Mouse (Mus musculus): ENCODE data around the gene Rai14.

The Rai14 gene

GRCm38 (mm10) chr15:10720671-10721070 is 6.2 kb upstream of the Rai14 start:
- no peak for DNase-seq (ENCODE audit: low spot score)

GRCm38 (mm10) chr15:10720188-10720587 is 5.8 kb upstream of the Rai14 start:
- DNase-seq (ENCODE audit: low spot score) = no peak

GRCm38 (mm10) chr15:10719511-10719910 is 5.1 kb upstream of the Rai14 start:
- DNase-seq (ENCODE audit: low spot score) = no peak

GRCm38 (mm10) chr15:10718763-10719162 is 4.3 kb upstream of the Rai14 start:
- no peak for DNase-seq (ENCODE audit: low spot score)

DNA sequence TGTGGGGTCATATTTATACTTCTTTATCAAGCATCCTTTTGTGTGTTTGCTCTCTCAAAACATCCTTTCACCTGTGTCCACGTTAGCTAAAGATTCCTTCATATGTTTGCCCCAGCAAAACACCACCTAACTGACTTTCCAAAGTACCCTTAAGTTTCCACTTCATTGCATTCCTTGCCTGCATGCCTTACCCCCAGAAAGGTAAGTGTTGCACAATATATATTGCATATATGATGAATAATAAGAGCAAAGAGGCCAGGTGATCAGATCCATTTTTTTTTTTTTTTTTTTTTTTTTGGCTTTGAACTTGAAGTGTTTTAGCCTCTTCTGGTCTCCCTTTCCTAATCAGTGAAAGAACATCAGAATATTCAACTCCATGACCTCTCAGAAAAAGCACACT is 2.9 kb upstream of the Rai14 start:
- no peak for DNase-seq (ENCODE audit: low spot score)

GRCm38 (mm10) chr15:10715966-10716365 is 1.5 kb upstream of the Rai14 start:
- no peak for DNase-seq (ENCODE audit: low spot score)

DNA sequence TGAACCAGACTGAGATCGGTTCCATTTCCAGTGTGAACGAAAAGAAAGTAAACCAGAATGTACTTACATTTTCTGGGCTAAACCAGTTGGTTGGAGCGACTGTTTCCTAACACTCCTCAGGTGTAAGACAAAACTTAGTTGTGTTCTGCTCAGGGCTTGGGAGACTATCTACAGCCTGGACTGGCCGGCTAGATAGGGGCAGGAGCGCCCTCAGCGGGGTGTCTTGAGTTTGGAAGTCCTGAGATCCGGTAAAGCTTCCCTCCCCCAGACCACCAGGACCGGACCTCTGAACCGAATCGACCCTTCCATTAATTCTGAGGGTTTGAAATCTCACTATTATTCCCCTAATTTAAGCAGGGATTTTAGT is 698 bp upstream of the Rai14 start:
- DNase-seq (ENCODE audit: low spot score) = no peak

GRCm38 (mm10) chr15:10713626-10714316 is 653 bp downstream of the Rai14 start:
- DNase-seq (ENCODE audit: low spot score) = peak; percentile 9

- DNase-seq (ENCODE audit: low spot score) = no peak
These were observed 1.2 kb downstream of the Rai14 start for GRCm38 (mm10) chr15:10713181-10713625.

DNA sequence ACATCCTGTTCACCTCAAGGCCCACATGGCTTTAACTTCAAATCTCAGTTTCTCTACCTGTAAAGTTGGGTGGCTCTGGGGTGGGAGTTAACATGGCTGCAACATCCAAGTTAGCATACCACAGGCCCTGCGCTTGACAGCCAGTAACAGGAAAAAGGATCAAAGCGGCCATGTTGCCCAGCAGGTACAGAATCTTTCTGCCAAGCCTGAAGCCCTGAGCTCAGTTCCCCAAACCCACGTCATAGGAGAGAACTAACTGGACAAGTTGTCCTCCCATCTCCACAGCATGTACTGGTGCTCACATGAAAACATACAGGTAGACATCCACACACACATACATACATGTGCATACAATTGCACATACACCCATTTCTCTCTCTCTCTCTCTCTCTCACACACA is 2.1 kb downstream of the Rai14 start:
- DNase-seq (ENCODE audit: low spot score) = no peak

- DNase-seq (ENCODE audit: low spot score) = no peak
These were observed 3.2 kb downstream of the Rai14 start for GRCm38 (mm10) chr15:10711231-10711630.

DNA sequence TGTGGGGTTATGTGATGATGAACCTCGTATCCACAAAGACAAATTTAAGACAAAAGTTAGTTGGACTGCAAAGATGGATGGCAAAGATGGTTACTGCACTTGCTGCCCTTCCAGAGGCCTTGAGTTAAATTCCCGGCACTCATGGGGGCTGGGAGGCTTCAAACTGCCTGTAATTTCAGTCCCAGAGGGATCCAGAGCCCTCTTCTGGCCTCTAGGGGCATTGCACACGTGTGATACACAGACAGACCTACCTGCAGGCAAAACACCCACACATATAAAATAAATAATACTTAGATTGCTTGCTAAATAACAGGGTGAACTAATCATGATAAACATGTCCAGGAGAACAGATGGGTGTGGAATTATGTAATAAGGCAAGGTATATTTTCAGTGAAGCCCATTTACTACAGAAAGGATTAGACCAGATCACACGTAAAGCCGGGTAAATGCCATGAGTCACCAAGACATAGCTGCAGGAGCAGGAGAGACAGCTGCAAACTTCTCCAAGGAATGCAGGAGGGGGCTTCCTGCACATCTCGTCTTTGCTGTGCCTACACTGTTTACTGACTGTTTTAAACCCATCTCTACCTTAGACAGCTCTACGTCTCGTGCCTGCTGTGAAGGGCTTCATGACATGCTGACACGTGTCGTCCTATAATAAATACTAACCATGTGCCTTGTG is 5.7 kb downstream of the Rai14 start:
- DNase-seq (ENCODE audit: low spot score) = no peak

GRCm38 (mm10) chr15:10707109-10707508 is 7.3 kb downstream of the Rai14 start:
- DNase-seq (ENCODE audit: low spot score) = no peak

GRCm38 (mm10) chr15:10706414-10706813 is 8.0 kb downstream of the Rai14 start:
- DNase-seq (ENCODE audit: low spot score) = no peak

DNA sequence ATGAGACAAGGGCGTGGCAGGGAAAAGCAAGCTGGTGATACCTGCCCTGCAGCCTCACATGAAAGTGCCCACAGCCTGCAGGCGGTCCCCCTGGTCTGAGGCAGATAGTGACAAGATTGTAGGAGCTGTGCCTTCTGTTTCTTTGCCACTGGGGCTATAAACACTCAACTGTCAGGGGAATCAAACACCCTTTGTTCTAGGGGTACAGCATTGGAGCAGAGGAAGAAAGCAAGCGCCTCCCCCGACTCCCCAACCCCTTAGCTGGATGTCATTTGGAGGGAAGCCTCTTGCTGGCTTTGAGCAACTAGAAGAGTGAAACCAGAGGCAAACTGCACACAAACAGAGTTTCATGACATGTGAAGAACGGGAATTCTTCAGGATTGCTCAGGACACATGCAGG is 8.7 kb downstream of the Rai14 start:
- DNase-seq (ENCODE audit: low spot score) = no peak

GRCm38 (mm10) chr15:10704328-10704727 is 10.1 kb downstream of the Rai14 start:
- DNase-seq (ENCODE audit: low spot score) = no peak

GRCm38 (mm10) chr15:10701571-10701970 is 12.9 kb downstream of the Rai14 start:
- DNase-seq (ENCODE audit: low spot score) = no peak

DNA sequence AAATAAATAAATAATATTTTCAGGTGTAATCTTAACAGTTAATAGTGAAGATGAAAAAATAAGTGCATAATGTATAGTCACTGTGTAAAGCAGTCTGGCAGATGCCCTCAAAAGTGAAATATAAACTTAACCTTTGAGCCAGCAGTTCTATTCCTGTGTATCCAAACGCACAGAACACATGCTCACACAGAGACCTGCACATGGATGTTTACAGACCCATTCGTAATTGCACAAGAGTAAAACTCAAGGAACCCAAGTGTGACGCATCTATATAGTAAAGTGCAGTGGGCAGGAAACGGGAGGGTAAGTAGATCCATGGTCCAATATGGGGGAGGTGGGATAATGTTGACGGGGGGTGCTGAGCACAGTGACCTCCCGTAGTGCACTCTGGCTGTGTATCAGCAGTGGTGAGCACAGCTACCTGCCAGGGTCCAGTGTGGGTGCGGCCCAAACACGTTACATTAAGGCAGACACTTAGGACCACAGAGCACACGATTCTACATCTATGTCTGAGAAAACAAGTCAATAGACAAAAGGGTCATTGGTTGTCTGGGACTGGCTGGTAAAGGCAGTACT is 13.4 kb downstream of the Rai14 start:
- no peak for DNase-seq (ENCODE audit: low spot score)

DNA sequence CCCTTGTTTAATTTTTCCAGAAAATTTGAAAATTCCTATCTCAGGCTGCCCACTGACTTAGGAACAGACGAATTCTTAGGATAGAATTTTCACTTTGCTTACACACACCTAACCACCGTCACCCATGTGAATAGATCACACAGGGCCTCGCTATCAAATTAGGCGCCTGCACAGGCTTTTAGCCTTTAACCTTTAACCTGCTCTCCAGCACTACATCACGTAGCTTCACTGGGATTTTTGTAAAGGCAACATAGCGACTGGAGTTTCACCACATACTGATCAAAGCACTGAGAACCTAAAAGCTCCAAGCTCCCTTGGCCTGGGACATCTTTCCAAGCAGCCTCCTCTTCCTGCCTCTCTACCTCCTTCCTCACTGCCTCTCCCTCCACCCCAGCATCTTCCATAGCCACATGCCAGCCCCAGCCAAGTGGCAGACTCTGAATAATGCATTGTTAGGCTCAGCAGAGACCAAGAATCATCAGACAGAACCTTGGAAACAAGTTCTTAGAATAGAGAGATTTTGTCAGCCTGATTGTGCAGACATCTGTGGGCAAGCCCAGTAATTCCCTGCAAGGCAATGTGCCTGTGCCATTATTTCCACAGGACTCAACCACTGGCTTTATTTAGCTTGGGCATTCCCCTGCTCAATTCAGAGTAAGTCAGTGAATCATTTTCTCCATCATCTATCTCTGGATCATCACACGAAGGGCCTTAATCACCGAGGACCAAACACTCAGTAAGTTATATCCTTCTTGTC is 17.8 kb downstream of the Rai14 start:
- DNase-seq (ENCODE audit: low spot score) = no peak

GRCm38 (mm10) chr15:10692627-10693026 is 21.8 kb downstream of the Rai14 start:
- DNase-seq (ENCODE audit: low spot score) = no peak

- no peak for DNase-seq (ENCODE audit: low spot score)
These were observed 22.9 kb downstream of the Rai14 start for GRCm38 (mm10) chr15:10691481-10691880.

GRCm38 (mm10) chr15:10690973-10691372 is 23.5 kb downstream of the Rai14 start:
- DNase-seq (ENCODE audit: low spot score) = no peak

DNA sequence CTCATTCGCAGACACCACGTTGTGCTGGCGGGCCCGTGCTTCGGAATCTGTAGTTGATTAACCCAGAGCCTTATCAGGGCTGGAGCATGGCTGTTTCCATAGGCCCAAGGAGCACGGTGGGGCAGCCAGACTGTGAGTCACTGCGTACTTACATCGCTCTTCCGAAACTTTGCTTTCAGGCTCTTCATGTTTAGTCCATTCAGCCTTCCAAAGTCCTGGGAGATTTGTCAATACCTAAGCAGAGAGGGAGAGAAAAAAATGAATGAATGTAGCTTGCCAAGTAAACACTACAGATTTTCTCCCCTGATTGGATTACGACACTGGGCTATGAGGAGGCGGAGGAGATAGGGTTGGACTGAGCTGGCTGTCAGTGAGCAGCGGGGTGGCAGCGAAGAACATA is 24.2 kb downstream of the Rai14 start:
- no peak for DNase-seq (ENCODE audit: low spot score)
